Mouse (Mus musculus) C2C12 (cell line): ENCODE measurements around the gene Cyp46a1. TPM values are rescaled to one million over a fixed set of nuclear protein-coding genes. Genes with fewer than 3 reads are reported as not detected.

Experiments
- H3K27me3 ChIP-seq: one replicate; pipeline ENCODE4 v1.6.1; 2011; ENCODE audit not compliant: control insufficient read depth, insufficient read depth, insufficient read length
- H3K36me3 ChIP-seq: one replicate; pipeline ENCODE4 v1.6.1; 2011; ENCODE audit not compliant: control insufficient read depth, insufficient read depth
- H3K4me3 ChIP-seq: one replicate; pipeline ENCODE4 v1.5.1; 2011; ENCODE audit warnings: mild to moderate bottlenecking, control low read depth; ENCODE audit not compliant: poor library complexity, insufficient read depth, severe bottlenecking
- H3K79me2 ChIP-seq: one replicate; pipeline ENCODE4 v1.6.1; 2011; ENCODE audit not compliant: control insufficient read depth, insufficient read depth
- H3K79me3 ChIP-seq: one replicate; pipeline ENCODE4 v1.6.1; 2011; ENCODE audit warnings: low read depth, control low read depth
- H3ac ChIP-seq: one replicate; pipeline ENCODE3; 2011; ENCODE audit warnings: low read depth; ENCODE audit not compliant: control insufficient read depth, insufficient read length
- CEBPB ChIP-seq: IDR thresholded peaks from one replicate; pipeline ENCODE4 v1.6.1; 2011; ENCODE audit warnings: low read depth, mild to moderate bottlenecking, control low read depth, moderate library complexity
- CTCF ChIP-seq: IDR thresholded peaks from one replicate; pipeline ENCODE4 v1.5.1; 2011; ENCODE audit not compliant: control insufficient read depth, insufficient read depth, insufficient read length
- FOSL1 ChIP-seq: IDR thresholded peaks from one replicate; pipeline ENCODE4 v1.8.0; 2011; ENCODE audit warnings: mild to moderate bottlenecking, low read length; ENCODE audit not compliant: poor library complexity, insufficient read depth, severe bottlenecking
- MAX ChIP-seq: IDR thresholded peaks from one replicate; pipeline ENCODE4 v1.6.1; 2011; ENCODE audit warnings: mild to moderate bottlenecking, control low read depth
- MYOD1 ChIP-seq: IDR thresholded peaks from one replicate; pipeline ENCODE4 v1.6.1; 2011; ENCODE audit warnings: low read depth; ENCODE audit not compliant: control insufficient read depth, insufficient read length
- MYOG ChIP-seq: IDR thresholded peaks from one replicate; pipeline ENCODE4 v1.6.1; 2011; ENCODE audit not compliant: control insufficient read depth, insufficient read length; ENCODE audit errors: extremely low read depth
- USF1 ChIP-seq: IDR thresholded peaks from one replicate; pipeline ENCODE4 v1.6.1; 2011; ENCODE audit warnings: low read depth, mild to moderate bottlenecking, control low read depth, moderate library complexity
- polyA plus RNA-seq: library from polyadenylated mRNA; unstranded; fragments of >200 nt; fragmentation: generic; extraction: Trizol; gene quantifications from one replicate; pipeline ENCODE4 v1.2.1, GENCODE M21; 2012; ENCODE audit warnings: missing spikeins

Cyp46a1 gene
- polyA plus RNA-seq, 1 experiment: 0.67 TPM

DNA sequence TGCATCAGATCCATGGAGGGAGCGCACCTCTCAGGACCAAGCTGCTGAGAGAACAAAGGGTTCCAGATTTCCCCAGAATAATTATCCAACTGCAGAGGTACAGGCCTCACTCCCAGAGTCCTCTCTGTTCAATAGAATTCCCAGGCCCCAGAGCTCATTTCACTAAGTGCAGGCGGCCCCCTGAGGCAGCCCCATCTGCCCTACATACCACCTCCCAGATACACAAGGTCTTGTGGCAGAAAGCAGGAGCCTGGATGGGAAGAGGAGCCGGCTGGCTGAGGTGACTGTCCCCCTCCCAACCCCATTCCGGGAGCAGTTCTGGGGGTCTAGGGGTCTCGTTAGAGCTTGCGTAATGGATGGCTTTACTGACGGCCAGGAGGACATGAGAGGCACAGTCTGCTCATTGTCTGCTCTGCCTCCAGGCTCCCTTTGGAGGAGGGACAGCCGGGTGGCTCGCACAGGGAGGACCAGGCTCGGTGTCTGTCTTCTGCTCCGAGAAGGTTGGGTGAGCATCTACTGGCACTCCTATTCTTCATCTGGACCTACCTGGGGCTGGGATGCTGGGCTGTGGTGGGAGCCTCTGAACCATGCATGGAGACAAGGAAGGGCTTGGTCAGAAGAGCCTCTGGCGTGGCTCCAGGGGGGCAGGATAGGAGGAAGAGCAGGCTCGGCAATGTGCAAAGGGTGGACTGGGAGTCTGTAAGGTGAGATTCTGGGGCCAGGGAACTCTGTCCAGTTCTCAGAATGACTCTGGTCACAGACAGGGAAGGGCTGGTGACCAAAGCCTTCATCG lies 76.4 kb downstream of the Cyp46a1 start:
- Histone ChIP-seq H3K36me3 (peaks cover 3% of the 10 kb centered on the region), H3K4me3 (no peak overlapping the region), H3K27me3 (no peaks in the 10 kb centered on the region), H3ac (no peak overlapping the region), H3K79me2 (no peaks in the 10 kb centered on the region), H3K79me3 (no peaks in the 10 kb centered on the region)
- TF ChIP-seq FOSL1 (no peak), USF1 (no peak), MYOG (no peak), CTCF (no peak), MAX (no peak), MYOD1 (no peak), CEBPB (no peak)

Other genes with a start within 250 kb of the Cyp46a1 start
- 36.8 TPM for gene Setd3, start 155.1 kb upstream of the Cyp46a1 start, polyA plus RNA-seq
- 23.6 TPM for gene Ccnk, start 154.8 kb upstream of the Cyp46a1 start, polyA plus RNA-seq
- gene Ccdc85c, start 59.0 kb upstream of the Cyp46a1 start, polyA plus RNA-seq: 7.0 TPM
- 1.6 TPM for gene Hhipl1, start 28.1 kb upstream of the Cyp46a1 start, polyA plus RNA-seq
- 45.2 TPM for gene Eml1, start 36.6 kb downstream of the Cyp46a1 start, polyA plus RNA-seq
- 89.9 TPM for gene Evl, start 220.3 kb downstream of the Cyp46a1 start, polyA plus RNA-seq